Mouse (Mus musculus): Measurements from ENCODE around the gene Gm9945. TPM values are rescaled to one million over a fixed set of nuclear protein-coding genes. Genes with fewer than 3 reads are reported as not detected.

The Gm9945 gene
- total and polyA plus RNA-seq, 3 experiments: not detected

GRCm38 (mm10) chr11:53519207-53520121 is 39.5 kb downstream of the Gm9945 start, which contains the start of gene Sept8:
Sept8 (plus strand) TSS chr11:53519257.
- no peaks in the 10 kb centered on the region for H3K36me3 ChIP-seq (ENCODE audit: control insufficient read depth, insufficient read depth, low read length)
- WGBS: 7% methylated on average over 76 of the region's 79 CpGs
- H3K27me3 ChIP-seq (ENCODE audit: control insufficient read depth, insufficient read depth, low read length): no peaks in the 10 kb centered on the region
- TF ChIP-seq POLR2A (IDR thresholded peaks at IDR 0.05; ENCODE audit: insufficient read depth, low read depth, low read length) (no peak), EP300 (IDR thresholded peaks at IDR 0.05; ENCODE audit: insufficient read depth, low read depth, low read length) (no peak), CTCF (IDR thresholded peaks at IDR 0.05) (no peak)
- H3K4me1 ChIP-seq (ENCODE audit: control insufficient read depth, insufficient read depth, low read length): peaks cover 15% of the 10 kb centered on the region
- DNase-seq: peak; percentile 85 to 86
- no peaks in the 10 kb centered on the region for H3K79me2 ChIP-seq (replicated peaks; ENCODE audit: control insufficient read depth, insufficient read depth, low read length)
- peak within 1 kb of the TSS; percentile 71 for H3K4me3 ChIP-seq
- intact Hi-C loops (cut with DNase I): loop anchor here (5.0 kb wide), 1 partner anchor 48 kb away; the partner anchor contains the start of gene Kif3a
- H3K27ac ChIP-seq: peak within 1 kb of the TSS; percentile 84
- H3K9ac ChIP-seq (ENCODE audit: low read depth, low read length): peak within 1 kb of the TSS; percentile 83

GRCm38 (mm10) chr11:53520122-53520978 is 40.4 kb downstream of the Gm9945 start:
- Histone ChIP-seq H3K27me3 (ENCODE audit: control insufficient read depth, insufficient read depth, low read length) (no peaks in the 10 kb centered on the region), H3K36me3 (ENCODE audit: control insufficient read depth, insufficient read depth, low read length) (no peaks in the 10 kb centered on the region), H3K4me1 (ENCODE audit: control insufficient read depth, insufficient read depth, low read length) (peaks cover 23% of the 10 kb centered on the region), H3K79me2 (replicated peaks; ENCODE audit: control insufficient read depth, insufficient read depth, low read length) (no peaks in the 10 kb centered on the region), H3K27ac (peak overlapping the region; percentile 84), H3K4me3 (peak overlapping the region; percentile 71), H3K9ac (ENCODE audit: low read depth, low read length) (peak overlapping the region; percentile 83)
- peak; percentile 87 for TF ChIP-seq POLR2A (IDR thresholded peaks at IDR 0.05; ENCODE audit: insufficient read depth, low read depth, low read length)
- TF ChIP-seq CTCF (IDR thresholded peaks at IDR 0.05): no peak
- peak; percentile 44; the same call in 1 of the 2 replicates for TF ChIP-seq EP300 (IDR thresholded peaks at IDR 0.05; ENCODE audit: insufficient read depth, low read depth, low read length)
- intact Hi-C loops (cut with DNase I): loop anchor here (5.0 kb wide), 1 partner anchor 47 kb away; the partner anchor contains the start of gene Kif3a
- peak; percentile 81 to 83 for DNase-seq
- under 1% methylated on average over 24 of the region's 24 CpGs for WGBS

DNA sequence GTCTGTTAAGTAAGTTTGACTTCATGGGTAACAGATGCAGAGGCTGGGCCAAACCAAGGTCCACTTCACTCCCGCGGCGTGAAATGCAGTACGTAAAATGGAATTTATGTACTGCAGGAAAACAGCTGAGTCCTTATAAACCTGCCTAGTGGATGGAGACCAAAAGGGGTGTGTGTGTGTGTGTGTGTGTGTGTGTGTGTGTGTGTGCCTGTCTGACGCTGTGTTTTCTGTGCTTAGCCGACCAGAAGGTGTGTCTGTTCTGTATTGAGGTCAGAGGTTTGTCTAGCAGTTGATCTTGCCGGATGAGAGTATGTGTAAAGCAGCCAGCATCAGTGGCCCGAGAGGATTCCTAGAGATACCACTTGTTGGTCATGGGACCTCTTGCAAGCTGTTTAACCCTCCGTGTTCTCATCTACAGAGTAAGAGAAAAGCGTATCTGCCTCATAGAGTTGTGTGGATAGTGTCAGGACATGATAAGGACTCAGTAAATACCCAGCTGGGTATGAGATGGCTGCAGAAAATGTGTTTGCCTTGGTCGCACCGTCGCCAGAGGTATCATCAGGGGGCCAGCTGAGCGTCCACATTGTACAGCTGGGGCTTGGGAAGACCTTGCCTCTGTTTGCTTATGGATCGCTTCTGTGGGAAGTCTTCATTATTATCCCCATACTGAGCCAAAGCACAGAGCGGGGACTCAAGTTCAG is 41.3 kb downstream of the Gm9945 start:
- intact Hi-C loops (cut with DNase I): loop anchor here (5.0 kb wide), 1 partner anchor 46 kb away; the partner anchor contains the start of gene Kif3a
- no peaks in the 10 kb centered on the region for H3K27me3 ChIP-seq (ENCODE audit: control insufficient read depth, insufficient read depth, low read length)
- WGBS: 21% methylated on average over 16 of the region's 16 CpGs
- peak overlapping the region; percentile 42 for H3K9ac ChIP-seq (ENCODE audit: low read depth, low read length)
- H3K27ac ChIP-seq: peak overlapping the region; percentile 84
- no peaks in the 10 kb centered on the region; the same call in 1 of the 2 replicates for H3K79me2 ChIP-seq (replicated peaks; ENCODE audit: control insufficient read depth, insufficient read depth, low read length)
- peak in 1 of 2 experiments; percentile 36 for DNase-seq
- peaks cover 29% of the 10 kb centered on the region for H3K4me1 ChIP-seq (ENCODE audit: control insufficient read depth, insufficient read depth, low read length)
- TF ChIP-seq EP300 (IDR thresholded peaks at IDR 0.05; ENCODE audit: insufficient read depth, low read depth, low read length): 0 out of 2 replicates have a peak, but pooled peaks have one; percentile 23
- no peak for TF ChIP-seq CTCF (IDR thresholded peaks at IDR 0.05)
- no peak for TF ChIP-seq POLR2A (IDR thresholded peaks at IDR 0.05; ENCODE audit: insufficient read depth, low read depth, low read length)
- H3K4me3 ChIP-seq: peak overlapping the region; percentile 71
- no peaks in the 10 kb centered on the region for H3K36me3 ChIP-seq (ENCODE audit: control insufficient read depth, insufficient read depth, low read length)

DNA sequence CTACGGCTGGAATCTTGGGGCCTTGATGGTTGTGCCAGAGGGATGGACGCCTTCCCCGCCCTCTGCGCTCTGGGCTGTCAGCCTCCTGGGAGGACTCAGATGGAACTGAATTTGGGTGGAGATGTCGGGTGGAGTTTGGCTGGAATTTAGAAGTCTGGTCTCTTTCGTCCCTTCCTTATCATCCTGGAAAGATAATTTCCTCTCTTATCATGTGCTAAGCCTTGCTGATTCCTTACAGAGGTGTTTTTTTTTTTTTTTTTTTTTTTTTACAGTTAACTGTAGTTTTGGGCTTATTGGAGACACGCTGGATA is 41.8 kb downstream of the Gm9945 start:
- peak overlapping the region; percentile 63 for H3K27ac ChIP-seq
- TF ChIP-seq CTCF (IDR thresholded peaks at IDR 0.05) (no peak), EP300 (IDR thresholded peaks at IDR 0.05; ENCODE audit: insufficient read depth, low read depth, low read length) (no peak), POLR2A (IDR thresholded peaks at IDR 0.05; ENCODE audit: insufficient read depth, low read depth, low read length) (0 out of 2 replicates have a peak, but pooled peaks have one; percentile 18)
- DNase-seq: peak; percentile 67 to 79
- H3K36me3 ChIP-seq (ENCODE audit: control insufficient read depth, insufficient read depth, low read length): no peaks in the 10 kb centered on the region
- no peaks in the 10 kb centered on the region for H3K27me3 ChIP-seq (ENCODE audit: control insufficient read depth, insufficient read depth, low read length)
- intact Hi-C loops (cut with DNase I): loop anchor here (5.0 kb wide), 1 partner anchor 46 kb away; the partner anchor contains the start of gene Kif3a
- no peaks in the 10 kb centered on the region; the same call in 1 of the 2 replicates for H3K79me2 ChIP-seq (replicated peaks; ENCODE audit: control insufficient read depth, insufficient read depth, low read length)
- 44% methylated on average over 7 of the region's 7 CpGs for WGBS
- H3K4me1 ChIP-seq (ENCODE audit: control insufficient read depth, insufficient read depth, low read length): peaks cover 29% of the 10 kb centered on the region
- no peak overlapping the region for H3K9ac ChIP-seq (ENCODE audit: low read depth, low read length)
- peak overlapping the region; percentile 35; the same call in 1 of the 2 replicates for H3K4me3 ChIP-seq

- intact Hi-C loops (cut with DNase I): loop anchor here (5.0 kb wide), 1 partner anchor 45 kb away; the partner anchor contains the start of gene Kif3a
- no peak for DNase-seq
- H3K9ac ChIP-seq (ENCODE audit: low read depth, low read length): no peak overlapping the region
- WGBS: 86% methylated on average over 3 of the region's 3 CpGs
- peaks cover 29% of the 10 kb centered on the region for H3K4me1 ChIP-seq (ENCODE audit: control insufficient read depth, insufficient read depth, low read length)
- H3K36me3 ChIP-seq (ENCODE audit: control insufficient read depth, insufficient read depth, low read length): no peaks in the 10 kb centered on the region
- TF ChIP-seq CTCF (IDR thresholded peaks at IDR 0.05) (no peak), POLR2A (IDR thresholded peaks at IDR 0.05; ENCODE audit: insufficient read depth, low read depth, low read length) (no peak), EP300 (IDR thresholded peaks at IDR 0.05; ENCODE audit: insufficient read depth, low read depth, low read length) (no peak)
- H3K27ac ChIP-seq: no peak overlapping the region
- no peaks in the 10 kb centered on the region; the same call in 1 of the 2 replicates for H3K79me2 ChIP-seq (replicated peaks; ENCODE audit: control insufficient read depth, insufficient read depth, low read length)
- H3K27me3 ChIP-seq (ENCODE audit: control insufficient read depth, insufficient read depth, low read length): no peaks in the 10 kb centered on the region
- 0 out of 2 replicates have a peak overlapping the region, but pooled peaks have one; percentile 14 for H3K4me3 ChIP-seq
Observed at GRCm38 (mm10) chr11:53522362-53522761, 42.4 kb downstream of the Gm9945 start.

All from heart, adult 2 months (tissue).